Mouse (Mus musculus): Measurements from ENCODE around the gene Itgb2. TPM values are rescaled to one million over a fixed set of nuclear protein-coding genes. Genes with fewer than 3 reads are reported as not detected.

The Itgb2 gene
- polyA plus RNA-seq, 1 experiment from 2014 or later: 1.2 TPM

DNA sequence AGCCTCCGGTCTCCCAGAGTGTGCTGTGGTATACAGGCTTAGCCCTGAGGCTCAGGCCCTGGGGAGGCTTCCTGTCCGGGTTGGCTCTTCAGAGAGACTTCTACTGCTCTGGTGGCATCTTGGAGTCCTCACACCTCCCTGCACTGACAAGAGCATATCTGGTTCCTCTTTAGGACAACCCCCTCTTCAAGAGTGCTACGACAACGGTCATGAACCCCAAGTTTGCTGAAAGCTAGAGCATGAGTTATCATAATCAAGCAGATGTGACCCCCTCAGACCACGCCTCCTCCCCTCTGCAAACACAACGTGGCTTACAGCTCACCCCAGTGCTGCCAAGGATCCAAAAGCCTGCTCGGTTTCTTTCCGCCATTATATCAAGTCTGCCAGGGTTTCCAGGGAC, 35.0 kb downstream of the Itgb2 start:
- WGBS: 82% methylated on average over 8 of the region's 8 CpGs
- peaks cover 10% of the 10 kb centered on the region for H3K4me1 ChIP-seq
- H3K4me3 ChIP-seq: no peak overlapping the region
- DNase-seq (ENCODE audit: low spot score): no peak
- H3K27me3 ChIP-seq (ENCODE audit: low read depth, poor library complexity, severe bottlenecking): no peaks in the 10 kb centered on the region
- H3K36me3 ChIP-seq: no peaks in the 10 kb centered on the region
- H3K27ac ChIP-seq (replicated peaks): no peak overlapping the region
- no peaks in the 10 kb centered on the region for H3K9me3 ChIP-seq (replicated peaks)

DNA sequence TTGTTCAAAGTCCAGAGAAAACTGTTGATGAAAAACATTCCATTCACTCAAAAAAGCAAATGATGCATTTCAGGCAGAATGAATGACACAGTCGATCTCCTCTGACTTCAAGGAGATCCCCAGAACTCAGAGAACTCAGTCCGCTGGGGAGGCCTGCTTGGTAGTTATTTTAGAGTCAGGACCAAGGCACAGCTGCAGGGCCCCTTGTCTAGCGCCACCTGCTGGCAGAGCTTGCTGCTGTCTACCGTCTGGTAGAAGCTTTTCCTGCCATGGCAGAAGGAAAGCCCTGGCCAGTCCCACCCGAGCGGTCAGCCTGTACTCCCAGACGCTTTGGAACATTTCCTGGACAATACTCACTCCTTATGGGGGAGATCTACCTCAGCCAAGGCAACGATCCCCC, 36.6 kb downstream of the Itgb2 start:
- peak; percentile 71 for DNase-seq (ENCODE audit: low spot score)
- H3K9me3 ChIP-seq (replicated peaks): no peaks in the 10 kb centered on the region
- H3K36me3 ChIP-seq: no peaks in the 10 kb centered on the region
- 36% methylated on average over 8 of the region's 8 CpGs for WGBS
- H3K27ac ChIP-seq (replicated peaks): no peak overlapping the region
- H3K27me3 ChIP-seq (ENCODE audit: low read depth, poor library complexity, severe bottlenecking): no peaks in the 10 kb centered on the region
- H3K4me1 ChIP-seq: peaks cover 10% of the 10 kb centered on the region
- no peak overlapping the region for H3K4me3 ChIP-seq

DNA sequence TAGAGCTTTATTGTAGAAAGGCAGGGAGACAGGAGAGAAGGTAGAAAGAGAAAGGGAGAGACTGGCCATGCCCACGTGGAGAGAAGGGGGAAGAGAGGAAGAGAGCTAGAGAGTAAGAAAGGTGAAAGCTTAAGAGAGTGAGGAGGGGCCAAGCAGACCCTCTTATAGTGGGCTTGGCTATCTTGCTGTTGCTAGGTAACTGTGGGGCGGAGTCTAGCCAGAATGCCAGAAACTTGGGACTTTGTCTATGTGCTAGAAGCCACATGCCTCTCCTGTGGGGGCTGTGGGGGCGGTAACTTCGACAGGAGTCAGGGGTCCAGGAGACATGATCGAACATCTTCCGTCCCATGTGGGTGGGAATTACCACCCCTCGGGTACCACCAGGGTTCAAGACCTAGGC, 39.4 kb downstream of the Itgb2 start:
- peaks cover 15% of the 10 kb centered on the region for H3K4me1 ChIP-seq
- H3K9me3 ChIP-seq (replicated peaks): no peaks in the 10 kb centered on the region
- no peak overlapping the region for H3K27ac ChIP-seq (replicated peaks)
- 41% methylated on average over 7 of the region's 7 CpGs for WGBS
- H3K27me3 ChIP-seq (ENCODE audit: low read depth, poor library complexity, severe bottlenecking): no peaks in the 10 kb centered on the region
- no peaks in the 10 kb centered on the region for H3K36me3 ChIP-seq
- no peak overlapping the region for H3K4me3 ChIP-seq
- DNase-seq (ENCODE audit: low spot score): no peak

DNA sequence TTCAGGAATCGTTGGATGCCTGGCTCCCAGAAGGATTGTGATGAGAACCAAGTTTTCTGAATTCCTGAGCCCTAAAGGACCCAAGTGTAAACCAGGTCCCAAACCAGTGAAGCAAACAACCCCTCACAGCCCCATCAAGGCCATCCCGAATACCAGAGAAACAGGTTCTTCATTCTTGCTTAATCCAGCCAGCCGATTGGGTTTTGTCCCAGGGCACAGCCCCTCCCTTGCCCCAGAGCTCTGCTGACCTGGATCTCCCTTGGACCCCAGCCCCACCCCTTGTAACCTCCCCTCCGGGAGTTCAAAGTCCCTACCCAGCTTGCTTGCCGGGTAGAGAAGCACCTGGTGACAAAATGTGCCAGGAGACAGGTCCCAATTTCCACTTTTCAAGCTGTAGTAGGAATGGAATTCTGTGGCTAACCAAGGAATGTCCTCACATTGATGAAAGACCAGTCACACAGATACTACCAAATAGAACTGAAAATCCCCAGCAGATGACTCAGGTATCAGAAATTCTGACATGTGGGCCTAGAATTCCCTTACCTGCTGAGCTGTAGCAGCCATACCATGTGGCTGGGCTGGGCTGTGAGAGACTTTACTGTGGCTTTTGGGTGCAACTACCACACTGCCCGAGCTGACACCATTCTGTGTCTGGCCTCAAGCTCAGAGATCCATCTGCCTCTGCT, 40.1 kb downstream of the Itgb2 start:
- no peak overlapping the region for H3K4me3 ChIP-seq
- no peaks in the 10 kb centered on the region for H3K27me3 ChIP-seq (ENCODE audit: low read depth, poor library complexity, severe bottlenecking)
- no peaks in the 10 kb centered on the region for H3K36me3 ChIP-seq
- H3K27ac ChIP-seq (replicated peaks): no peak overlapping the region
- H3K4me1 ChIP-seq: peaks cover 15% of the 10 kb centered on the region
- DNase-seq (ENCODE audit: low spot score): no peak
- 64% methylated on average over 6 of the region's 6 CpGs for WGBS
- no peaks in the 10 kb centered on the region for H3K9me3 ChIP-seq (replicated peaks)

DNA sequence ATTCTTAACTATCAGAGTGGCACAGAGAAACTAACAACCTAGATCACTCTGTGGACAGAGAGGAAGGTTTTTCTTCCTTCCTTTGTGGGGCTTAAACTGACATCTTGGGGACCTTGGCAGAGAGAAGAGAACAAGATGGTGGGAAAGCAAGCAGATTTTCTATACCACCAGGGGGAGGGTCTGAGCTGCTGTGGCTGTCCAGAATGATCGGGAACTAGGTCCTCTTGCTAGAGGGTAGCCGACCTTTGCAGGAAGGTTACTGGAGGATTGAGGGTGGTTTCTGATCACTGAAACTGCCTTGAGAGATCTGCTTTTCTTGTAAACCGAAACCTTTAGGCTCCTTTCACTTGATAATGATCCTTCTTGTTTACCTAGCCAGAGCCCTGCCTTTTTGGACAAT, 42.2 kb downstream of the Itgb2 start:
- no peak for DNase-seq (ENCODE audit: low spot score)
- 47% methylated on average over 3 of the region's 3 CpGs for WGBS
- H3K4me3 ChIP-seq: no peak overlapping the region
- H3K27me3 ChIP-seq (ENCODE audit: low read depth, poor library complexity, severe bottlenecking): no peaks in the 10 kb centered on the region
- no peak overlapping the region for H3K27ac ChIP-seq (replicated peaks)
- no peaks in the 10 kb centered on the region for H3K36me3 ChIP-seq
- no peaks in the 10 kb centered on the region for H3K9me3 ChIP-seq (replicated peaks)
- peaks cover 15% of the 10 kb centered on the region for H3K4me1 ChIP-seq

DNA sequence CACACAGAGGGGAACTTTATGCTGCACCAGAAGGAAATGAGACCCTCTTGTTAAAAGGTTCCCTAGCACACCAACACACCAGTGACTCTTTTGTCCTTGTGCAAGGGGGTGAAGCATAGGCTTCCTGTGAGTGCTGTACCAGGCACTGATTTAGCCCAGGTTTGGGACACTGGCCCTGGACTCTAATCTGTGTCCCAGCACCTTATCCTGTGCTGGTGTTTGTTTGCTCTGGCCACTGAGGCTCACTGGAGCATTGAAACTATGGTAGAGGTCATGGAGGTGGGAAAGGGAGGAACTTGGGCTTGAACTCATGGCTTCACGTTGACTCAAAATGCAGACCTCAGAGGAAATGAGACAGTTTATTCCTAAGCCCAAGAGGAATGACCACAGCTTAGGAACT, 43.1 kb downstream of the Itgb2 start:
- 71% methylated on average over 1 of the region's 1 CpGs for WGBS
- Histone ChIP-seq H3K4me3 (no peak overlapping the region), H3K36me3 (no peaks in the 10 kb centered on the region), H3K27me3 (ENCODE audit: low read depth, poor library complexity, severe bottlenecking) (no peaks in the 10 kb centered on the region), H3K27ac (replicated peaks) (no peak overlapping the region), H3K4me1 (peaks cover 15% of the 10 kb centered on the region), H3K9me3 (replicated peaks) (no peaks in the 10 kb centered on the region)
- no peak for DNase-seq (ENCODE audit: low spot score)

DNA sequence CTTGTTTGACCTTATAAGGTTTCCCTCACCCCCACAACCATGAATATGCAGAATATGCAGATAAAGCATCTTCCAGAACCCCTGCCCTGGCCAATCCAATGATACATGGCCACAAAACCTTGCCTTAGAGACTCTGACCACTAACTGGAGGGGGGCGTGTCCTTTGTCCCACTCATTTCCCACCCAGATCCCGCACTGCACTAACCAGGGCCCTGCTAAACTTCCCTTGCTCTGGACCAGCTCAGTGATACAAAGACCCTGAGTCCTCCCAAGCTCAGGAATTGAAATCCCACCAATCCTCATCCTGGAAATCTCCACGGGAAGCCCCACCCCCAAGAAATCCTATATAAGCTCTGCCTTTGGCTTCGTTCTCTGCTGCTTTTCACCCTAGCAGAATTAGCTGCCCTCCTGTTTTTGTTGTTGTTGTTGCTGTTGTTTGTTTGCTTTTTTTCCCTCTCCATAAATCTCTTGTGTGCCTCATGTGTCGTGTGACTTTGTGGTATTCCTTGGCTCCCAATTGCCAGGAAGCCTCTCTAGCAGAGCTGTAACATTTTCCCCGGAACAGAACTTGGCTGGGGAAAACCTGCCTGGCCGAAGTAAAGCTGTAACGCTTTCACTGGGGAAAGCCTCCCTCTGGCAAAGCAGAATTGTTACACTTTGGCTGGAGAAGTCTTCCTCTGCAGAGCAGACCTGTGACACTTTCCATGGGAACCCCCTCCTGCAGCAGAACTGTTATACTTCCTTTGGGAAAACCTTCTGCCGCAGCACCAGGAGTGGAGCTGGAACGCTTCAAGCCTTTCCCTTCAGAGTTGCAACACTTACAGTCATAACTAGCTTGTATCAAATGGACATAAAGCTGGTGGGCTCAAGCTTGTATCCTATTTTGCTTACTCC, 50.2 kb downstream of the Itgb2 start:
- Histone ChIP-seq H3K9me3 (replicated peaks) (no peaks in the 10 kb centered on the region), H3K4me3 (no peak overlapping the region), H3K4me1 (peaks cover 32% of the 10 kb centered on the region), H3K27ac (replicated peaks) (no peak overlapping the region), H3K27me3 (ENCODE audit: low read depth, poor library complexity, severe bottlenecking) (no peaks in the 10 kb centered on the region), H3K36me3 (no peaks in the 10 kb centered on the region)
- no peak for DNase-seq (ENCODE audit: low spot score)
- WGBS: 65% methylated on average over 10 of the region's 10 CpGs

DNA sequence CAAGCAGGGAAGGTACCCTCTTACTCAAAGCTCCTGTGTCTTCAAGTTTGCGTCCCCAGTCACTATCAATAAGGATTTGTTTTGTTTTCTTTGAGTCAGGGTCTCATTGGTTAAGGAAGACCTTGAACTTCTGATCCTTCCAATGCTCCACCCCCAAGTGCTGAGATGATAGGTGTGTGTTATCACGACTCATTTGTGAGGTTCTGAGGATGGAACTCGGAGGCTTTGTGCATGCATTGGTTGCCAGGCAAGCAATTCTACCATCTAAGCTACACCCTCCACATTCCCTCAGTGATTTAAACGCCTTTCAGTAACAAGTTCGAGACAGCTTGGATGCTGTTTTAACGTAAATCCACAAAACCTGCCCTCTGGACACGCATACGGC, 51.0 kb downstream of the Itgb2 start:
- no peak for DNase-seq (ENCODE audit: low spot score)
- no peaks in the 10 kb centered on the region for H3K9me3 ChIP-seq (replicated peaks)
- peak overlapping the region; percentile 90 for H3K27ac ChIP-seq (replicated peaks)
- no peaks in the 10 kb centered on the region for H3K27me3 ChIP-seq (ENCODE audit: low read depth, poor library complexity, severe bottlenecking)
- WGBS: 14% methylated on average over 8 of the region's 8 CpGs
- peak overlapping the region; percentile 89 for H3K4me3 ChIP-seq
- 0 out of 2 replicates have a peak, but pooled peaks cover 5% of the 10 kb centered on the region for H3K36me3 ChIP-seq
- peaks cover 32% of the 10 kb centered on the region for H3K4me1 ChIP-seq

DNA sequence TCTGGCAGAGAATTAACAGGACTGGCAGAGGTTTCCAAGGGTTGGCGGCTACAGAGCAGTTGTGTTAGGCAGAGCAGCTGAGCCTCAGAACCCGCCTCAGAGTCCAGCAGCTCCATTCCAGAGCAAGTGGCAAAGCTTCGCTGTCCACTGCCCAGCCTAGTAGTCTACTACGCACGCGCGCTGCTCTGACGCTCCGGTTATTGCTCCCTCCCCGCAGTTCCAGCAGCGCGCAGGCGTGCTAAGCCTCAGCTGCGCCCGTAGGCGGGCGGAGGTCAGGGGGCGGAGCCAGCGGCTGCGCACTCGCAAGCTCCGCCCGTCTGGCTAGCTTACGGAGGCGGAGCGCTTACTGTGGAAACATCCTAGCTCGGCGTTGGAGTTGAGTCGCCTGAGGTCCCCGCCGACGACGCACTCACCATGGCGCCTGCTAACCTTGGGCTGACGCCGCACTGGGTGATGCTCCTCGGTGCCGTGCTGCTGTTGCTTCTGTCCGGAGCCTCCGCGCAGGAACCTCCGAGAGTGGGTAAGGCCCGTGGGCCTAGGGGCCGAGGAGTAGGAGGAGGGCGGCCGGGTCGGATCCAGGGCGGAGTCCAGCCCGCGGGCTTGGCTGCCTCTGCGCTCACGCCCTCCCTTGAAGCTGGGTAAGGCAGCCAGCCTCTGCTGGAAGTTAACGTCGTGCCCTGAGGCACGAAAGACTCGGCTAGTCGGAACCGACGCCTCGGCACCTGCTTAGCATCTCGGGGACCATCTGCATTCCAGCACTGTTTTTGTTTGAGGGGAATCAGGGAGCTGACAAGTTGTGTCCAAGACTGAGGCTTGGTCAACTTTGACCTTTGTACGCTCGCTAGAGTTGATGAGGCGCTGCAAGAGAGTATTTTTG, 51.6 kb downstream of the Itgb2 start, which contains the start of gene Pttg1ip:
Gene Pttg1ip, plus strand, starts transcription at position 313 of the 877 bp plus-strand sequence.
- Histone ChIP-seq H3K9me3 (replicated peaks) (no peaks in the 10 kb centered on the region), H3K27ac (replicated peaks) (peak within 1 kb of the TSS; percentile 90), H3K4me1 (peaks cover 32% of the 10 kb centered on the region), H3K27me3 (ENCODE audit: low read depth, poor library complexity, severe bottlenecking) (no peaks in the 10 kb centered on the region), H3K4me3 (peak within 1 kb of the TSS; percentile 89), H3K36me3 (peaks cover 7% of the 10 kb centered on the region; the same call in 1 of the 2 replicates)
- under 1% methylated on average over 64 of the region's 64 CpGs for WGBS
- peak; percentile 95 for DNase-seq (ENCODE audit: low spot score)

DNA sequence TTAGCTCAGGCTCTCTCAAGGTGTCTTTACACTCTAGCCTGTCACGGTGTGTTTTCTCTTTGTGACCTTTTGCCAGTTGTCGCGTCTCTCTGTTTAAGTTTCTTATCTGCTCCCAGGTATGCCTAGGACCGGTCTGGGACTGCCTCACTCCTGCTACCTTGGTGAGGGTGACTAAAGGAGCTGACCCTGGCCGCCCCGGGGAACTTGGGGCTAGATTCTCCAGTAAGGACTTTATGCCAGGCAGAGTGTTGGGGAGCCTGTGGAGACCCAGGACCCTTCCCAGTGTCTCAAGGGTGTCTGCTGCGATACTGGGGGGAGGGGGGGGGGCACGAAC, 52.2 kb downstream of the Itgb2 start:
- H3K36me3 ChIP-seq: peaks cover 13% of the 10 kb centered on the region
- H3K27ac ChIP-seq (replicated peaks): peak overlapping the region; percentile 90
- 12% methylated on average over 8 of the region's 8 CpGs for WGBS
- DNase-seq (ENCODE audit: low spot score): no peak
- H3K4me1 ChIP-seq: peaks cover 32% of the 10 kb centered on the region
- H3K27me3 ChIP-seq (ENCODE audit: low read depth, poor library complexity, severe bottlenecking): no peaks in the 10 kb centered on the region
- H3K4me3 ChIP-seq: peak overlapping the region; percentile 89
- H3K9me3 ChIP-seq (replicated peaks): no peaks in the 10 kb centered on the region

DNA sequence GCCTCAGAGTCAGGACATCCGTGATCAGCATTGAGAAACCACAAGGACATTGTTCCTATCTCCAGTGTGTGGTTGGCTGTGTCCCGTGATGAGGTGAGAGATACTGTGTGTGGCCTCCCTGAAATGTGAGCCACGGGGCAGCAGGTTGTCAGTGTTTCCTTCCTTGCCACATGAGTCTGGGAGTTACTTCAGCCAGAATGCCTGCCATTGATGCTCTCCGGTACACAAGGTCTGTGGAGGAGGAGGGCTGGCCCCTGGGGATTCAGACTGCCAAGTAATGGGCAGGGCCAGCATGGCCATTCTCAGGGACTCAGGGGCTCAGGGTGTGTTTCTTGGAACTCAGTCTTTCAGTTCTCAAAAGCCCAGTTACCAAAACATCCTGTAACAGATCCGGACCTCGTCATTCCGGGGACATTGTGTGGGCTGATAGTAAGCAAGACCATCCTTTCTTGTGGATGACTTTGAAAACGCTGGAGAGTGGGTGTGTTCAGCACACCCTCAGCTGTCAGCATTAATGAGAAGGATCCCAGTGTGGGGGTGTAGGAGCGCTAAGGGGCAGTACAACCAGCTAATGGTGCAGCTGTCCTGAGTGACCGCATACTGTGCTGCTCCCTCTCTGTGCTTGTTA, 53.9 kb downstream of the Itgb2 start:
- H3K27me3 ChIP-seq (ENCODE audit: low read depth, poor library complexity, severe bottlenecking): no peaks in the 10 kb centered on the region
- no peaks in the 10 kb centered on the region for H3K9me3 ChIP-seq (replicated peaks)
- H3K4me3 ChIP-seq: no peak overlapping the region
- no peak for DNase-seq (ENCODE audit: low spot score)
- no peak overlapping the region for H3K27ac ChIP-seq (replicated peaks)
- H3K36me3 ChIP-seq: peaks cover 27% of the 10 kb centered on the region
- H3K4me1 ChIP-seq: peaks cover 36% of the 10 kb centered on the region
- WGBS: 86% methylated on average over 10 of the region's 10 CpGs

DNA sequence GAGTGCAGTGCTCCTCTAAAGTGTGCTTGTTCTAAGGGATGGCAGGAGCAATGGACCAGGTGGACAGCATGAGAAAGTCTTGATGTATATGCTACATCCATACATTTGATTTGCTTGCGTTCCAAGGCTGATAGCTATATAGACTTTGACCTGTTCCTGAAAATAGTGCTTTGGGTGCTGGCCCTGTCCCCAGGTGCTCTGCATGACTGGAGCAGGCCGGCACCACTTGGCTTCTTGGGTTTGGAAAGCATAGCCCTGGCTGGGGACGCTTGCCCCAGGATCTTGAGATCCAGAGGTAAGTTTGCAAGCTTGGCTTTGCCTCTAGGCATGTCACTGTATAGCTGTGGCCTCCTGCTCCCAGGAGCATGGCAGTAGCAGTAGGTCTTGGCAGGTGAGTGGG, 56.6 kb downstream of the Itgb2 start:
- no peaks in the 10 kb centered on the region for H3K27me3 ChIP-seq (ENCODE audit: low read depth, poor library complexity, severe bottlenecking)
- no peaks in the 10 kb centered on the region for H3K9me3 ChIP-seq (replicated peaks)
- H3K4me3 ChIP-seq: no peak overlapping the region
- no peak for DNase-seq (ENCODE audit: low spot score)
- 93% methylated on average over 3 of the region's 3 CpGs for WGBS
- no peak overlapping the region for H3K27ac ChIP-seq (replicated peaks)
- peaks cover 33% of the 10 kb centered on the region for H3K4me1 ChIP-seq
- peaks cover 53% of the 10 kb centered on the region for H3K36me3 ChIP-seq

Measured in midbrain, embryonic 10.5 days (tissue).